Mouse (Mus musculus) G1E (cell line): ENCODE measurements at regions not wholly inside any gene's neighbourhood (a gene's known extent, or its start where the extent isn't known, plus 50 kb on each side); places are given as distances from the start of the nearest gene placed in this dataset.

Experiments
- CTCF ChIP-seq: IDR thresholded peaks from 2 replicates; pipeline ENCODE4 v1.5.1; 2012; ENCODE audit warnings: low read depth, low read length, inconsistent platforms, mixed read lengths
- GATA1 ChIP-seq: IDR thresholded peaks from 2 replicates; pipeline ENCODE4 v1.6.1; 2012; ENCODE audit warnings: borderline replicate concordance, low read length, inconsistent platforms, mixed read lengths
- TAL1 ChIP-seq: conservative IDR thresholded peaks from 2 replicates; pipeline ENCODE4 v1.6.1; 2012; ENCODE audit warnings: low read depth, low read length, inconsistent platforms, mixed read lengths

GRCm38 (mm10) chr9:63879710-63880428 lies 122.1 kb upstream of the Smad3 start:
- no peak for TF ChIP-seq CTCF
- no peak for TF ChIP-seq GATA1
- no peak for TF ChIP-seq TAL1
